Mouse (Mus musculus): Measurements from ENCODE around the gene Wrap53. TPM values are rescaled to one million over a fixed set of nuclear protein-coding genes. Genes with fewer than 3 reads are reported as not detected.
A peak's percentile ranks its signal among the peaks of the same experiment; 100 is the strongest.
"Not testable (repeated sequence)": the region's sequence is repeated elsewhere in the genome, so short reads cannot be mapped to it uniquely, and the experiment has no call there.

Gene Wrap53
- polyA plus RNA-seq, 1 experiment from 2014 or later = 27.9 TPM

GRCm38 (mm10) chr11:69545957-69546356, 34.1 kb downstream of the Wrap53 start:
- 17% methylated on average over 7 of the region's 7 CpGs for WGBS
- H3K4me2 ChIP-seq = peak overlapping the region; percentile 99
- H3K9me3 ChIP-seq (replicated peaks) = no peaks in the 10 kb centered on the region
- H3K36me3 ChIP-seq = no peaks in the 10 kb centered on the region
- peak overlapping the region; percentile 52 for H3K4me3 ChIP-seq (replicated peaks)
- ATAC-seq (replicated peaks; ENCODE audit: low FRiP score) = peak; percentile 12; the same call in 1 of the 2 replicates
- H3K27me3 ChIP-seq = peaks cover 16% of the 10 kb centered on the region
- H3K4me1 ChIP-seq = peaks cover 35% of the 10 kb centered on the region
- peak overlapping the region; percentile 65 for H3K9ac ChIP-seq
- peak overlapping the region; percentile 92 for H3K27ac ChIP-seq

- H3K27me3 ChIP-seq = peaks cover 10% of the 10 kb centered on the region
- 41% methylated on average over 3 of the region's 3 CpGs for WGBS
- ATAC-seq (replicated peaks; ENCODE audit: low FRiP score) = no peak
These were observed 36.5 kb downstream of the Wrap53 start for GRCm38 (mm10) chr11:69543598-69543997.

GRCm38 (mm10) chr11:69541741-69542140, 38.3 kb downstream of the Wrap53 start:
- H3K4me2 ChIP-seq; H3K27ac ChIP-seq; H3K4me3 ChIP-seq (replicated peaks); ATAC-seq (replicated peaks; ENCODE audit: low FRiP score); H3K9me3 ChIP-seq (replicated peaks); H3K27me3 ChIP-seq; H3K36me3 ChIP-seq; H3K9ac ChIP-seq: not testable (repeated sequence)
- H3K4me1 ChIP-seq = peaks cover 14% of the 10 kb centered on the region
- 65% methylated on average over 1 of the region's 3 CpGs for WGBS

More at GRCm38 (mm10) chr11:69543598-69543997, 36.5 kb downstream of the Wrap53 start:
- H3K9ac ChIP-seq = no peak overlapping the region
- H3K4me3 ChIP-seq (replicated peaks) = no peak overlapping the region
- H3K4me2 ChIP-seq = no peak overlapping the region
- no peaks in the 10 kb centered on the region for H3K36me3 ChIP-seq
- H3K9me3 ChIP-seq (replicated peaks) = no peaks in the 10 kb centered on the region
- H3K27ac ChIP-seq = no peak overlapping the region
- peaks cover 21% of the 10 kb centered on the region for H3K4me1 ChIP-seq

GRCm38 (mm10) chr11:69540700-69541099, 39.4 kb downstream of the Wrap53 start:
- H3K36me3 ChIP-seq = no peaks in the 10 kb centered on the region
- H3K27ac ChIP-seq = no peak overlapping the region
- no peaks in the 10 kb centered on the region for H3K9me3 ChIP-seq (replicated peaks)
- no peak overlapping the region for H3K4me2 ChIP-seq
- no peak overlapping the region for H3K9ac ChIP-seq
- no peak for ATAC-seq (replicated peaks; ENCODE audit: low FRiP score)
- H3K4me3 ChIP-seq (replicated peaks) = no peak overlapping the region
- 96% methylated on average over 2 of the region's 2 CpGs for WGBS
- H3K27me3 ChIP-seq = no peaks in the 10 kb centered on the region
- H3K4me1 ChIP-seq = peaks cover 4% of the 10 kb centered on the region; the same call in 1 of the 2 replicates

- Histone ChIP-seq H3K27me3 (no peaks in the 10 kb centered on the region), H3K4me3 (replicated peaks) (no peak overlapping the region), H3K9me3 (replicated peaks) (no peaks in the 10 kb centered on the region), H3K36me3 (no peaks in the 10 kb centered on the region), H3K27ac (no peak overlapping the region), H3K9ac (no peak overlapping the region), H3K4me2 (no peak overlapping the region), H3K4me1 (peaks cover 4% of the 10 kb centered on the region; the same call in 1 of the 2 replicates)
- WGBS = 78% methylated on average over 1 of the region's 1 CpGs
- no peak for ATAC-seq (replicated peaks; ENCODE audit: low FRiP score)
These were observed 45.1 kb downstream of the Wrap53 start for GRCm38 (mm10) chr11:69534990-69535389.

- H3K9ac ChIP-seq = no peak overlapping the region
- no peaks in the 10 kb centered on the region for H3K9me3 ChIP-seq (replicated peaks)
- 80% methylated on average over 7 of the region's 7 CpGs for WGBS
- H3K36me3 ChIP-seq = no peaks in the 10 kb centered on the region
- 0 out of 2 replicates have a peak, but pooled peaks cover 7% of the 10 kb centered on the region for H3K27me3 ChIP-seq
- no peak for ATAC-seq (replicated peaks; ENCODE audit: low FRiP score)
- H3K4me3 ChIP-seq (replicated peaks) = no peak overlapping the region
- H3K4me2 ChIP-seq = no peak overlapping the region
- peaks cover 4% of the 10 kb centered on the region for H3K4me1 ChIP-seq
- H3K27ac ChIP-seq = no peak overlapping the region
These were observed 47.4 kb downstream of the Wrap53 start for GRCm38 (mm10) chr11:69532480-69533150.

GRCm38 (mm10) chr11:69530755-69531154, 49.3 kb downstream of the Wrap53 start:
- WGBS = 90% methylated on average over 6 of the region's 6 CpGs
- not testable (repeated sequence) for H3K4me2 ChIP-seq, H3K36me3 ChIP-seq

GRCm38 (mm10) chr11:69530281-69530680, 49.8 kb downstream of the Wrap53 start:
- not testable (repeated sequence) for ATAC-seq (replicated peaks; ENCODE audit: low FRiP score)

More at GRCm38 (mm10) chr11:69530755-69531154, 49.3 kb downstream of the Wrap53 start:
- H3K27me3 ChIP-seq; H3K9ac ChIP-seq; H3K27ac ChIP-seq; H3K9me3 ChIP-seq (replicated peaks); ATAC-seq (replicated peaks; ENCODE audit: low FRiP score); H3K4me3 ChIP-seq (replicated peaks): not testable (repeated sequence)
- H3K4me1 ChIP-seq = peaks cover 11% of the 10 kb centered on the region

GRCm38 (mm10) chr11:69528031-69528390, 52.0 kb downstream of the Wrap53 start:
- Histone ChIP-seq H3K4me1 (peaks cover 11% of the 10 kb centered on the region), H3K9ac (no peak overlapping the region)

More at GRCm38 (mm10) chr11:69530281-69530680, 49.8 kb downstream of the Wrap53 start:
- not testable (repeated sequence) for H3K9ac ChIP-seq; H3K4me3 ChIP-seq (replicated peaks); H3K27ac ChIP-seq; H3K27me3 ChIP-seq; H3K9me3 ChIP-seq (replicated peaks); H3K4me2 ChIP-seq; H3K36me3 ChIP-seq
- 81% methylated on average over 3 of the region's 3 CpGs for WGBS
- H3K4me1 ChIP-seq = peaks cover 11% of the 10 kb centered on the region

GRCm38 (mm10) chr11:69527098-69528030, 52.7 kb downstream of the Wrap53 start:
- no peak for ATAC-seq (replicated peaks; ENCODE audit: low FRiP score)
- Histone ChIP-seq H3K4me3 (replicated peaks) (peak overlapping the region; percentile 33), H3K27me3 (0 out of 2 replicates have a peak, but pooled peaks cover 10% of the 10 kb centered on the region), H3K27ac (no peak overlapping the region), H3K4me2 (peak overlapping the region; percentile 68), H3K9me3 (replicated peaks) (no peaks in the 10 kb centered on the region), H3K36me3 (no peaks in the 10 kb centered on the region), H3K4me1 (peaks cover 11% of the 10 kb centered on the region), H3K9ac (peak overlapping the region; percentile 37)
- WGBS = 6% methylated on average over 30 of the region's 30 CpGs

More at GRCm38 (mm10) chr11:69528031-69528390, 52.0 kb downstream of the Wrap53 start:
- Histone ChIP-seq H3K4me3 (replicated peaks) (no peak overlapping the region), H3K27ac (no peak overlapping the region), H3K9me3 (replicated peaks) (no peaks in the 10 kb centered on the region), H3K4me2 (no peak overlapping the region), H3K36me3 (no peaks in the 10 kb centered on the region), H3K27me3 (0 out of 2 replicates have a peak, but pooled peaks cover 10% of the 10 kb centered on the region)
- ATAC-seq (replicated peaks; ENCODE audit: low FRiP score) = no peak
- 81% methylated on average over 4 of the region's 4 CpGs for WGBS

GRCm38 (mm10) chr11:69526631-69527030, 53.4 kb downstream of the Wrap53 start:
- Histone ChIP-seq H3K36me3 (no peaks in the 10 kb centered on the region), H3K9ac (no peak overlapping the region), H3K27ac (no peak overlapping the region), H3K9me3 (replicated peaks) (no peaks in the 10 kb centered on the region), H3K4me3 (replicated peaks) (peak overlapping the region; percentile 33), H3K4me2 (peak overlapping the region; percentile 68), H3K27me3 (0 out of 2 replicates have a peak, but pooled peaks cover 10% of the 10 kb centered on the region), H3K4me1 (peaks cover 11% of the 10 kb centered on the region)
- 30% methylated on average over 4 of the region's 4 CpGs for WGBS
- ATAC-seq (replicated peaks; ENCODE audit: low FRiP score) = no peak

GRCm38 (mm10) chr11:69525661-69526060, 54.4 kb downstream of the Wrap53 start:
- H3K36me3 ChIP-seq = no peaks in the 10 kb centered on the region
- H3K27ac ChIP-seq = no peak overlapping the region
- H3K4me3 ChIP-seq (replicated peaks) = no peak overlapping the region
- 88% methylated on average over 9 of the region's 9 CpGs for WGBS
- ATAC-seq (replicated peaks; ENCODE audit: low FRiP score) = no peak
- H3K4me1 ChIP-seq = peaks cover 11% of the 10 kb centered on the region
- H3K9me3 ChIP-seq (replicated peaks) = no peaks in the 10 kb centered on the region
- no peak overlapping the region for H3K9ac ChIP-seq
- H3K4me2 ChIP-seq = no peak overlapping the region
- 0 out of 2 replicates have a peak, but pooled peaks cover 10% of the 10 kb centered on the region for H3K27me3 ChIP-seq

Measured in kidney, embryonic 15.5 days (tissue).